Mouse (Mus musculus) embryonic fibroblast, embryonic 13.5 days (primary cell): ENCODE data around the gene Efcab8.

Experiments used
- CTCF ChIP-seq: IDR thresholded peaks from 2 replicates; pipeline ENCODE4 v1.5.1; 2011; ENCODE audit warnings: mild to moderate bottlenecking, control low read depth, low read length, moderate library complexity, borderline replicate concordance; ENCODE audit not compliant: insufficient read depth
- POLR2A ChIP-seq: IDR thresholded peaks from 2 replicates; pipeline ENCODE4 v1.6.1; 2011; ENCODE audit warnings: low read depth, mild to moderate bottlenecking, control low read depth, low read length, moderate library complexity

GRCm38 (mm10) chr2:153842854-153843253 lies 63.1 kb downstream of the Efcab8 start:
- no peak for TF ChIP-seq CTCF
- no peak for TF ChIP-seq POLR2A
